Mouse (Mus musculus): ENCODE results near the gene Gcnt7.

The Gcnt7 gene

GRCm38 (mm10) chr2:172404239-172404638 lies 54.2 kb downstream of the Gcnt7 start:
- DNase-seq (ENCODE audit: low read depth, low spot score) = no peak

GRCm38 (mm10) chr2:172401116-172401825 lies 57.1 kb downstream of the Gcnt7 start:
- no peak for DNase-seq (ENCODE audit: low read depth, low spot score)

All from retina, adult 2 months (tissue).